Mouse (Mus musculus) skeletal muscle tissue, postnatal 0 days (tissue): Measurements from ENCODE around the gene Gm12794. TPM values are rescaled to one million over a fixed set of nuclear protein-coding genes. Genes with fewer than 3 reads are reported as not detected.

Experiments
- polyA plus RNA-seq: library from polyadenylated mRNA; unstranded; fragments of >200 nt; fragmentation: Nextera tagmentation; extraction: Ambion mirVana; gene quantifications from 2 replicates; pipeline ENCODE4 v1.2.1, GENCODE M21; 2015

Gene Gm12794
- not detected in 2 replicates for polyA plus RNA-seq

GRCm38 (mm10) chr4:101940107-101940506 lies at the start of gene Gm12794:
Gene Gm12794, plus strand, starts transcription at chr4:101940407.

GRCm38 (mm10) chr4:101893656-101894420 lies 46.4 kb upstream of the Gm12794 start, which contains the start of gene C130073F10Rik:
Gene C130073F10Rik, minus strand, starts transcription at chr4:101893789.

GRCm38 (mm10) chr4:101908821-101909220 lies 31.4 kb upstream of the Gm12794 start, which contains the start of gene Gm12800:
Gene Gm12800, plus strand, starts transcription at chr4:101909121.

GRCm38 (mm10) chr4:101980949-101981348 lies 40.7 kb downstream of the Gm12794 start, which contains the start of gene Gm12790:
Gene Gm12790, minus strand, starts transcription at chr4:101981049.

GRCm38 (mm10) chr4:101986326-101986725 lies 46.1 kb downstream of the Gm12794 start, which contains the start of gene Gm12789:
Gene Gm12789, plus strand, starts transcription at chr4:101986626.

Other genes starting within 250 kb of the Gm12794 start
- gene Lepr, start 223.0 kb upstream of the Gm12794 start, polyA plus RNA-seq, result 2.2 and 3.3 TPM in 2 replicates
- not detected in 2 replicates for gene B020004J07Rik, start 96.4 kb upstream of the Gm12794 start, polyA plus RNA-seq
- not detected in 2 replicates for gene C130073F10Rik, start 46.6 kb upstream of the Gm12794 start, polyA plus RNA-seq
- gene Gm12800, start 31.3 kb upstream of the Gm12794 start, polyA plus RNA-seq, result not detected in 2 replicates
- not detected in 2 replicates for gene Gm12790, start 40.6 kb downstream of the Gm12794 start, polyA plus RNA-seq
- gene Gm12789, start 46.2 kb downstream of the Gm12794 start, polyA plus RNA-seq, result not detected in 2 replicates
- 24.9 and 30.4 TPM in 2 replicates for gene Pde4b, start 147.1 kb downstream of the Gm12794 start, polyA plus RNA-seq